Mouse (Mus musculus): ENCODE data around the gene Lyrm7. TPM values are rescaled to one million over a fixed set of nuclear protein-coding genes. Genes with fewer than 3 reads are reported as not detected.

Gene Lyrm7
- polyA plus RNA-seq, 1 experiment from 2014 or later: 4.1 TPM

GRCm38 (mm10) chr11:54879922-54880321 lies 19.2 kb upstream of the Lyrm7 start:
- Histone ChIP-seq H3K4me2 (no peak overlapping the region), H3K27ac (replicated peaks) (no peak overlapping the region), H3K9ac (no peak overlapping the region), H3K4me3 (replicated peaks) (no peak overlapping the region), H3K4me1 (replicated peaks) (peaks cover 30% of the 10 kb centered on the region), H3K36me3 (replicated peaks) (no peaks in the 10 kb centered on the region), H3K27me3 (no peaks in the 10 kb centered on the region), H3K9me3 (replicated peaks) (no peaks in the 10 kb centered on the region)
- WGBS (ENCODE audit: insufficient replicate concordance): 30% methylated on average over 10 of the region's 10 CpGs
- no peak for ATAC-seq (ENCODE audit: insufficient read depth)

- Histone ChIP-seq H3K9me3 (replicated peaks) (no peaks in the 10 kb centered on the region), H3K27me3 (no peaks in the 10 kb centered on the region), H3K27ac (replicated peaks) (no peak overlapping the region), H3K9ac (no peak overlapping the region), H3K36me3 (replicated peaks) (peaks cover 2% of the 10 kb centered on the region), H3K4me1 (replicated peaks) (peaks cover 27% of the 10 kb centered on the region), H3K4me3 (replicated peaks) (no peak overlapping the region), H3K4me2 (no peak overlapping the region)
- no peak; the same call in 1 of the 2 replicates for ATAC-seq (ENCODE audit: insufficient read depth)
- WGBS (ENCODE audit: insufficient replicate concordance): 18% methylated on average over 4 of the region's 4 CpGs
These were observed 18.7 kb upstream of the Lyrm7 start for GRCm38 (mm10) chr11:54879434-54879833.

- 56% methylated on average over 6 of the region's 6 CpGs for WGBS (ENCODE audit: insufficient replicate concordance)
- ATAC-seq (ENCODE audit: insufficient read depth): no peak
- no peak overlapping the region for H3K27ac ChIP-seq (replicated peaks)
- no peak overlapping the region for H3K9ac ChIP-seq
- H3K4me2 ChIP-seq: no peak overlapping the region
- H3K4me1 ChIP-seq (replicated peaks): peaks cover 27% of the 10 kb centered on the region
- H3K36me3 ChIP-seq (replicated peaks): peaks cover 7% of the 10 kb centered on the region
- H3K4me3 ChIP-seq (replicated peaks): no peak overlapping the region
- H3K27me3 ChIP-seq: no peaks in the 10 kb centered on the region
- H3K9me3 ChIP-seq (replicated peaks): no peaks in the 10 kb centered on the region
These were observed 18.2 kb upstream of the Lyrm7 start for GRCm38 (mm10) chr11:54878893-54879292.

GRCm38 (mm10) chr11:54876031-54876430 lies 15.3 kb upstream of the Lyrm7 start:
- WGBS (ENCODE audit: insufficient replicate concordance): 75% methylated on average over 5 of the region's 5 CpGs
- Histone ChIP-seq H3K9ac (no peak overlapping the region), H3K4me1 (replicated peaks) (peaks cover 10% of the 10 kb centered on the region), H3K27me3 (no peaks in the 10 kb centered on the region), H3K36me3 (replicated peaks) (peaks cover 34% of the 10 kb centered on the region), H3K4me3 (replicated peaks) (no peak overlapping the region), H3K4me2 (no peak overlapping the region), H3K9me3 (replicated peaks) (no peaks in the 10 kb centered on the region), H3K27ac (replicated peaks) (no peak overlapping the region)
- ATAC-seq (ENCODE audit: insufficient read depth): no peak

GRCm38 (mm10) chr11:54871831-54872537 lies 11.3 kb upstream of the Lyrm7 start:
- Histone ChIP-seq H3K9ac (no peak overlapping the region), H3K36me3 (replicated peaks) (peaks cover 54% of the 10 kb centered on the region), H3K27me3 (no peaks in the 10 kb centered on the region), H3K4me1 (replicated peaks) (peaks cover 29% of the 10 kb centered on the region), H3K9me3 (replicated peaks) (no peaks in the 10 kb centered on the region), H3K4me3 (replicated peaks) (no peak overlapping the region), H3K4me2 (no peak overlapping the region), H3K27ac (replicated peaks) (no peak overlapping the region)
- no peak for ATAC-seq (ENCODE audit: insufficient read depth)
- WGBS (ENCODE audit: insufficient replicate concordance): 79% methylated on average over 7 of the region's 7 CpGs

GRCm38 (mm10) chr11:54869318-54869717 lies 8.6 kb upstream of the Lyrm7 start:
- WGBS (ENCODE audit: insufficient replicate concordance): 72% methylated on average over 3 of the region's 3 CpGs
- Histone ChIP-seq H3K27ac (replicated peaks) (no peak overlapping the region; the same call in 1 of the 2 replicates), H3K4me1 (replicated peaks) (peaks cover 45% of the 10 kb centered on the region), H3K4me3 (replicated peaks) (no peak overlapping the region), H3K27me3 (no peaks in the 10 kb centered on the region), H3K36me3 (replicated peaks) (peaks cover 51% of the 10 kb centered on the region), H3K9me3 (replicated peaks) (no peaks in the 10 kb centered on the region), H3K4me2 (peak overlapping the region; percentile 14; the same call in 1 of the 2 replicates), H3K9ac (0 out of 2 replicates have a peak overlapping the region, but pooled peaks have one; percentile 19)
- no peak for ATAC-seq (ENCODE audit: insufficient read depth)

GRCm38 (mm10) chr11:54868445-54868844 lies 7.7 kb upstream of the Lyrm7 start:
- peaks cover 48% of the 10 kb centered on the region for H3K4me1 ChIP-seq (replicated peaks)
- H3K36me3 ChIP-seq (replicated peaks): peaks cover 43% of the 10 kb centered on the region
- 35% methylated on average over 2 of the region's 2 CpGs for WGBS (ENCODE audit: insufficient replicate concordance)
- H3K27ac ChIP-seq (replicated peaks): peak overlapping the region; percentile 3; the same call in 1 of the 2 replicates
- peak overlapping the region; percentile 74; the same call in 1 of the 2 replicates for H3K4me3 ChIP-seq (replicated peaks)
- no peak overlapping the region for H3K9ac ChIP-seq
- no peaks in the 10 kb centered on the region for H3K27me3 ChIP-seq
- ATAC-seq (ENCODE audit: insufficient read depth): no peak
- H3K9me3 ChIP-seq (replicated peaks): no peaks in the 10 kb centered on the region
- peak overlapping the region; percentile 90 for H3K4me2 ChIP-seq

GRCm38 (mm10) chr11:54867903-54868434 lies 7.3 kb upstream of the Lyrm7 start:
- Histone ChIP-seq H3K27me3 (no peaks in the 10 kb centered on the region), H3K4me3 (replicated peaks) (peak overlapping the region; percentile 74; the same call in 1 of the 2 replicates)
- WGBS (ENCODE audit: insufficient replicate concordance): 50% methylated on average over 3 of the region's 3 CpGs

GRCm38 (mm10) chr11:54867049-54867385 lies 6.3 kb upstream of the Lyrm7 start:
- Histone ChIP-seq H3K4me3 (replicated peaks) (peak overlapping the region; percentile 74), H3K9me3 (replicated peaks) (no peaks in the 10 kb centered on the region), H3K9ac (peak overlapping the region; percentile 82), H3K27ac (replicated peaks) (peak overlapping the region; percentile 90), H3K36me3 (replicated peaks) (peaks cover 30% of the 10 kb centered on the region), H3K4me2 (peak overlapping the region; percentile 90), H3K4me1 (replicated peaks) (peaks cover 57% of the 10 kb centered on the region), H3K27me3 (no peaks in the 10 kb centered on the region)
- peak; percentile 55; the same call in 1 of the 2 replicates for ATAC-seq (ENCODE audit: insufficient read depth)
- 2% methylated on average over 5 of the region's 5 CpGs for WGBS (ENCODE audit: insufficient replicate concordance)

More at GRCm38 (mm10) chr11:54867903-54868434, 7.3 kb upstream of the Lyrm7 start:
- Histone ChIP-seq H3K27ac (replicated peaks) (peak overlapping the region; percentile 3; the same call in 1 of the 2 replicates), H3K9ac (0 out of 2 replicates have a peak overlapping the region, but pooled peaks have one; percentile 82), H3K4me2 (peak overlapping the region; percentile 90), H3K36me3 (replicated peaks) (peaks cover 40% of the 10 kb centered on the region), H3K9me3 (replicated peaks) (no peaks in the 10 kb centered on the region), H3K4me1 (replicated peaks) (peaks cover 53% of the 10 kb centered on the region)
- no peak for ATAC-seq (ENCODE audit: insufficient read depth)

- Histone ChIP-seq H3K27ac (replicated peaks) (peak within 1 kb of the TSS; percentile 90), H3K36me3 (replicated peaks) (peaks cover 24% of the 10 kb centered on the region), H3K4me1 (replicated peaks) (peaks cover 63% of the 10 kb centered on the region), H3K27me3 (no peaks in the 10 kb centered on the region), H3K9ac (peak within 1 kb of the TSS; percentile 82), H3K9me3 (replicated peaks) (no peaks in the 10 kb centered on the region), H3K4me2 (peak within 1 kb of the TSS; percentile 90), H3K4me3 (replicated peaks) (peak within 1 kb of the TSS; percentile 74)
- peak; percentile 83 for ATAC-seq (ENCODE audit: insufficient read depth)
- WGBS (ENCODE audit: insufficient replicate concordance): under 1% methylated on average over 107 of the region's 107 CpGs
These were observed 5.7 kb upstream of the Lyrm7 start, which contains the start of gene Hint1 for GRCm38 (mm10) chr11:54866119-54867048. Gene Hint1, plus strand, starts transcription at chr11:54866383.
